8 mouse cellular contexts compared by ENCODE assay signal in the genomic region with DNA sequence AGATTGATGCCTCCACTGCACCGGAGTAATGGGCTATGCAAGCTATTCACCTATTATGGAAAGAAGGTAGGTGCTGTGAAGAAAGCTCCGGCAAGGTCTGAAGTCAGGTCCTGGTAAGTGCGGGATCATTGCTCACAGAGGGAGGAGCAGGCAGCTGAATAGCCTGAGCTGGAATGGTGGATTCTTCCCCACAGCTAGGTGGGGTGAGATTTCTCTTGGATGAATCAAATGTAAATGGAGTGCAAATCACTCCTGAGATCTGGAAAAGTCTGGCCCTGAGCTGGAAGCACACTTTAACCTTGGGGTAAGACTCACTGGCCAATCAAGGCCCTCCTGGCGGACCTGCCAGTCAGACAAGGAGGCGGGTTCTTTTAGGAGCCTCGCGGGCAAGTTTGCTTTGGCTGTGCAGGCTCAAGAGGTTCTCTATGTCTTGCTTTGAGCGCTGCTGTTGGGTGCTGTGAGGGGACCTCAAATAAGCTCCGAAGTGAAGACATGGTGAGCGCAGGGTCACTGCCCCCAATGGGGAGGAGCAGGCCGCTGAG. TPM values are rescaled to one million over a fixed set of nuclear protein-coding genes. Genes with fewer than 3 reads are reported as not detected.
DNase-seq lines count a peak whose midpoint lies in the region; ATAC-seq lines count a peak whose summit lies in the region.

A gene (plus strand): TSS at position 397 of the 542 bp plus-strand sequence.

- intact Hi-C loops in heart, postnatal 25 days (cut with DNase I) = no loop called here

- no peaks in the 10 kb centered on the region for H3K4me1 ChIP-seq in erythroblast, embryonic 14.5 days (ENCODE audit: control insufficient read depth)
- no peaks in the 10 kb centered on the region for H3K4me1 ChIP-seq in midbrain, embryonic 12.5 days

- H3K4me2 ChIP-seq in midbrain, embryonic 12.5 days (replicated peaks) = peak within 1 kb of the TSS; percentile 19; the same call in 1 of the 2 replicates

- no peak for ATAC-seq in CD4-positive, CD25-positive, alpha-beta regulatory T cell, adult 4 months
- no peak for ATAC-seq in midbrain, embryonic 12.5 days (ENCODE audit: low FRiP score, low read depth)

- H3K27ac ChIP-seq in midbrain, embryonic 12.5 days (replicated peaks) = no peak within 1 kb of the TSS

- 11% methylated on average over 11 of the region's 11 CpGs for WGBS in midbrain, embryonic 12.5 days

- H3K36me3 ChIP-seq in erythroblast, embryonic 14.5 days (ENCODE audit: control insufficient read depth) = no peaks in the 10 kb centered on the region
- no peaks in the 10 kb centered on the region for H3K36me3 ChIP-seq in midbrain, embryonic 12.5 days

- no peak within 1 kb of the TSS for H3K9ac ChIP-seq in midbrain, embryonic 12.5 days (replicated peaks)

- peak; percentile 100 for DNase-seq in R1 (ENCODE audit: low read depth, low spot score)
- no peak for DNase-seq in heart, postnatal 25 days (ENCODE audit: low spot score)
- no peak for DNase-seq in layer of hippocampus, postnatal 14 days (ENCODE audit: low spot score in 2 of 2)
- no peak for DNase-seq in thymus, postnatal 25 days
- no peak for DNase-seq in cerebellum, adult 9-10 months

- no peak within 1 kb of the TSS for H3K4me3 ChIP-seq in erythroblast, embryonic 14.5 days (replicated peaks)
- no peak within 1 kb of the TSS for H3K4me3 ChIP-seq in midbrain, embryonic 12.5 days

- no peaks in the 10 kb centered on the region; the same call in 1 of the 2 replicates for H3K27me3 ChIP-seq in erythroblast, embryonic 14.5 days (ENCODE audit: control insufficient read depth)
- no peaks in the 10 kb centered on the region for H3K27me3 ChIP-seq in midbrain, embryonic 12.5 days

- H3K9me3 ChIP-seq in erythroblast, embryonic 14.5 days (ENCODE audit: control insufficient read depth, low read length) = no peaks in the 10 kb centered on the region
- H3K9me3 ChIP-seq in midbrain, embryonic 12.5 days = no peaks in the 10 kb centered on the region

RNA-seq across cellular contexts. Expression of the gene that starts here (rescaled TPM):
- polyA plus RNA-seq in CD4-positive, CD25-positive, alpha-beta regulatory T cell, adult 4 months (2017; shearing (Covaris generic)) = 10 to 100 TPM; 66.1 to 95.0 TPM
- polyA plus RNA-seq in erythroblast, embryonic 14.5 days (2012) = 17.1 and 21.5 TPM in 2 replicates
- total RNA-seq in heart, postnatal 25 days (2021) = 100 to 1,000 TPM; 243 to 246 TPM
- total RNA-seq in layer of hippocampus, postnatal 14 days (2021) = 100 to 1,000 TPM; 263 to 269 TPM
- polyA plus RNA-seq in midbrain, embryonic 12.5 days (2016; fragmentation: Nextera tagmentation; extraction: Ambion mirVana) = 95.2 and 103 TPM in 2 replicates
